23 mouse cellular contexts compared by ENCODE assay signal in the genomic region with DNA sequence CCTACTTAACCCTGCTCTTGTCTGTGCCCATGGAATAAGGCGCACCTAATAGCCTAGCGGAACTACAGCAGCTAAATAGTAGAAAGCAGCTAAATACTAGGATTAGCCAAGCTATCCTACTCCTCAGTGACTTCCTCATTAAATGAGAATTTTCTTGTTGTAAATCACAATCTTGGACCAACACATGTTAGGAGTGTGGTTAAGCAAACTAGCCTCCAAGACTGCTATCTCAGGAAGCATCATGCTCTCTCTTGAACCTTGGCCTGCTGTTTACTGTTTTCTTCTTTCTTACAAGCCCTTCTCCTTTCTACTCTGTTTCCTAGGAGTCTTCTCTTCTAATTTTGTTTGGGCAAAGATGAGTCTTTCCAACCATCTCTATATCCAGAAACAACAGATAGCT. TPM values are rescaled to one million over a fixed set of nuclear protein-coding genes. Genes with fewer than 3 reads are reported as not detected.
DNase-seq lines count a peak whose midpoint lies in the region; ATAC-seq and TF ChIP-seq lines count a peak whose summit lies in the region.
"Had no signal": no experiment of that assay in that cellular context is flagged by ENCODE, and none has a peak within 500 bp of the region (broad histone marks: within the 10 kb centered on the region; RNA-seq: fewer than 3 reads in every experiment).

No protein-coding gene starts in this region.

- no peak for DNase-seq in G1E (ENCODE audit: low spot score)
- DNase-seq in MEL-GATA-1-ER (ENCODE audit: extremely low read depth, low read depth), result peak; percentile 89
- DNase-seq in heart, adult 9 months (ENCODE audit: low spot score in 2 of 2), result no peak
- DNase-seq in urinary bladder, postnatal 10 days (ENCODE audit: low spot score), result no peak
- DNase-seq: adrenal gland, postnatal 10 days; adrenal gland, postnatal 36 days; cerebellum, adult 18-20 months; cerebellum, adult 9-10 months; cerebellum, postnatal 14 days; gastrocnemius, postnatal 10 days; gastrocnemius, postnatal 36 days; heart, postnatal 10 days; heart, postnatal 36 days had no signal

- H3K9me3 ChIP-seq in G1E (replicated peaks), result no peaks in the 10 kb centered on the region
- H3K9me3 ChIP-seq: embryonic facial prominence, embryonic 12.5 days; embryonic facial prominence, embryonic 15.5 days; forebrain, embryonic 15.5 days; heart, embryonic 12.5 days; heart, embryonic 15.5 days had no signal

- H3K27me3 ChIP-seq in G1E (ENCODE audit: insufficient read depth, low read length), result 0 out of 2 replicates have a peak, but pooled peaks cover 2% of the 10 kb centered on the region
- H3K27me3 ChIP-seq: embryonic facial prominence, embryonic 12.5 days; embryonic facial prominence, embryonic 15.5 days; forebrain, embryonic 15.5 days; heart, embryonic 12.5 days; heart, embryonic 15.5 days had no signal

- no peak overlapping the region for H3K4me3 ChIP-seq in G1E (ENCODE audit: low read depth, low read length)
- H3K4me3 ChIP-seq: embryonic facial prominence, embryonic 12.5 days; embryonic facial prominence, embryonic 15.5 days; forebrain, embryonic 15.5 days; heart, embryonic 12.5 days; heart, embryonic 15.5 days had no signal

- no peak for TF ChIP-seq CTCF in G1E (IDR thresholded peaks at IDR 0.05; ENCODE audit: low read depth, low read length)

- peaks cover 8% of the 10 kb centered on the region for H3K4me1 ChIP-seq in G1E (ENCODE audit: insufficient read depth, low read depth, low read length)
- H3K4me1 ChIP-seq: embryonic facial prominence, embryonic 12.5 days; embryonic facial prominence, embryonic 15.5 days; forebrain, embryonic 15.5 days; heart, embryonic 12.5 days; heart, embryonic 15.5 days had no signal

- H3K36me3 ChIP-seq in G1E (replicated peaks), result no peaks in the 10 kb centered on the region
- H3K36me3 ChIP-seq: embryonic facial prominence, embryonic 12.5 days; embryonic facial prominence, embryonic 15.5 days; forebrain, embryonic 15.5 days; heart, embryonic 12.5 days; heart, embryonic 15.5 days had no signal

- ATAC-seq in G1E (ENCODE audit: extremely low read depth, insufficient number of reproducible peaks, low FRiP score, poor library complexity, severe bottlenecking), result peak; percentile 63
- peak; percentile 91 to 96 for ATAC-seq in hematopoietic stem cell, adult 5-6 weeks (replicated peaks in 1 of 2; ENCODE audit: insufficient read depth in 1 of 2, low FRiP score in 2 of 2, low TSS enrichment in 1 of 2, low read depth in 1 of 2, poor library complexity in 2 of 2, severe bottlenecking in 2 of 2)
- ATAC-seq in frontal cortex, adult (ENCODE audit: low TSS enrichment), result no peak
- ATAC-seq: forebrain, embryonic 15.5 days; hindbrain, postnatal 0 days; inflammation-experienced regulatory T-cells, adult 6 months; intestine, embryonic 16.5 days had no signal

RNA-seq across cellular contexts. Expression of a gene that starts 22.5 kb away (rescaled TPM):
- total RNA-seq in G1E (2014; fragmentation: Nextera tagmentation) (82.2 and 89.2 TPM in 2 replicates), G1E (2017) (40.9 and 45.4 TPM in 2 replicates)
- 3.1 and 3.7 TPM in 2 replicates for polyA plus RNA-seq in G1E (2012)
- total RNA-seq in hematopoietic stem cell, adult 5-6 weeks (2017), result 64.0 and 76.2 TPM in 2 replicates
